Mouse (Mus musculus): Measurements from ENCODE around the gene Bicd2. TPM values are rescaled to one million over a fixed set of nuclear protein-coding genes. Genes with fewer than 3 reads are reported as not detected.
"Not testable (repeated sequence)": the region's sequence is repeated elsewhere in the genome, so short reads cannot be mapped to it uniquely, and the experiment has no call there.

Bicd2 gene
- total and polyA plus RNA-seq, 2 experiments from 2014 or later: 24.1 to 49.3 TPM

DNA sequence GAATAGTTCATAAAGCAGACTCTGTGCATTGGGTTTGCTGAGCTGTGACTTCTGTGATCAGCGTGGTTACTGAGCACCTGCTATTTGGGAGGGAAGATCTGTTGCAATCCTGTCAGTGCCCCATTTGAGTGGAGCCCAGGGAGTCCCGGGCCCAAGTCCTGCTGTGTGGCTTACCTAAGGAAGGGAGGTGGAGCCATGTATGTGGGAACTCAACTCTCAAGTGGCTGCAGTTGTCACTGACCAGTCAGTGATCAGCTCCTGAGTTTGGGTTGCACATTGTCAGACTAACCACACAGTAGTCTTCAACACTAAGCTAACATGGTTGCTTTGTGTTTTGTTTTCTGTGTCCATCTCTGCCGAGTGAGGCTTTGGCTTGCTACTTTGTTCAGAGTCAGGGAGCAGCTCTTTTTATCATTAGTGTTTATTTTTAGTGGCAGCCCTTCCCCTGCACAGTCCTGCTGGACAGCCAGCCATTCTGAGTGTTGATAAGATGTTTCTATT lies 19.6 kb downstream of the Bicd2 start:
- WGBS: 32% methylated on average over 3 of the region's 3 CpGs
- no peak for ATAC-seq (ENCODE audit: low FRiP score)
- H3K9ac ChIP-seq (replicated peaks; ENCODE audit: low read length, poor library complexity, severe bottlenecking): no peak overlapping the region

DNA sequence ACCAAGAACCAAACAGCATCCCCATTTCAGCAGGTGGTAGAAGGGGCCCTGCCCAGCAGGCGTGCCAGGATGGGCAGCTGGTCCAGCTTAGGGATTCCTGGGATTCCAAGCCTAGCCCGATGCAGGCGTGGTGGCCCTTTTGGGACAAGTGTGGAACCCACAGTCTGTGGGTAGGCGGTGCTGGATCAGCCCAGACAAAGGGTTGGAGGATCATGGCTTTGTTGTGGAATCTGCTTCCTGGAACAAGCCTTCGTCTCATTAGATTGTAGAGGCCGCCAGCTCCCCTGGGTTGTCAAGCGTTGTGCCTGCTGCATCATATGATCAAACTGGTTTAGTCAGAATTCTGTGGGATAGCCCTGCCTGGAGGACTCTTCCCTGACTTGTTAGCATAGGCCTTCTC lies 21.0 kb downstream of the Bicd2 start:
- ATAC-seq (ENCODE audit: low FRiP score) (no peak), DNase-seq (ENCODE audit: low spot score) (no peak)
- Histone ChIP-seq H3K27ac (ENCODE audit: low read depth, low read length) (no peak overlapping the region), H3K27me3 (ENCODE audit: insufficient read depth, low read length) (no peaks in the 10 kb centered on the region), H3K36me3 (ENCODE audit: insufficient read depth, low read length) (peaks cover 3% of the 10 kb centered on the region; the same call in 1 of the 2 replicates), H3K4me1 (ENCODE audit: insufficient read depth, low read length) (0 out of 2 replicates have a peak, but pooled peaks cover 3% of the 10 kb centered on the region), H3K4me3 (ENCODE audit: low read depth, low read length) (no peak overlapping the region), H3K9me3 (ENCODE audit: low read length) (no peaks in the 10 kb centered on the region), H3K9ac (replicated peaks; ENCODE audit: low read length, poor library complexity, severe bottlenecking) (no peak overlapping the region), H3K4me2 (ENCODE audit: low read depth, low read length, poor library complexity, severe bottlenecking) (no peak overlapping the region)
- 55% methylated on average over 7 of the region's 7 CpGs for WGBS
- TF ChIP-seq CTCF (IDR thresholded peaks at IDR 0.05): no peak

More for the DNA sequence above, 19.6 kb downstream of the Bicd2 start:
- DNase-seq (ENCODE audit: low spot score): no peak
- Histone ChIP-seq H3K4me3 (ENCODE audit: low read depth, low read length) (no peak overlapping the region), H3K27me3 (ENCODE audit: insufficient read depth, low read length) (no peaks in the 10 kb centered on the region), H3K9me3 (ENCODE audit: low read length) (no peaks in the 10 kb centered on the region), H3K27ac (ENCODE audit: low read depth, low read length) (no peak overlapping the region), H3K36me3 (ENCODE audit: insufficient read depth, low read length) (peaks cover 3% of the 10 kb centered on the region; the same call in 1 of the 2 replicates), H3K4me1 (ENCODE audit: insufficient read depth, low read length) (no peaks in the 10 kb centered on the region), H3K4me2 (ENCODE audit: low read depth, low read length, poor library complexity, severe bottlenecking) (no peak overlapping the region)
- no peak for TF ChIP-seq CTCF (IDR thresholded peaks at IDR 0.05)

DNA sequence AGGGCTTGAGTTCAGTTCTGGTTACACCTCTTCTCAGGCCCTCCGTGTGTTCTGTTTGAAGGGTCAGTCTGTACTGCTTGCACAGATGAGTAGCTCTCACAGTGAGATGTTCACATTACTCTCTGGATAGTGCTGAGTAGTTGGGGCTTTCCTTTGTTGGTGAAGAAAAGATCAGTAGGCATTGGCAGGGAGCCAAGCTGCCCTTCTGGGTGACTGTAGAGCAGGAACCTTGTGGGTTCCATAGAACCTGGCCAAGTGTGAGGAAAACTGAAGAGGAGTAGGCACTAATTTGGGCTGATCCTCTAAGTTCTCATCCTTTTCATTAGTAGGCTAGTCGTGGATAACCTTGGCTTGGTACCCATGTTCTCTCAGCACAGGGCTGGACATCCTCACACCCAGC lies 21.4 kb downstream of the Bicd2 start:
- ATAC-seq (ENCODE audit: low FRiP score): no peak
- H3K27me3 ChIP-seq (ENCODE audit: insufficient read depth, low read length): no peaks in the 10 kb centered on the region
- DNase-seq (ENCODE audit: low spot score): no peak
- H3K36me3 ChIP-seq (ENCODE audit: insufficient read depth, low read length): peaks cover 3% of the 10 kb centered on the region; the same call in 1 of the 2 replicates
- 0 out of 2 replicates have a peak, but pooled peaks cover 3% of the 10 kb centered on the region for H3K4me1 ChIP-seq (ENCODE audit: insufficient read depth, low read length)
- no peaks in the 10 kb centered on the region for H3K9me3 ChIP-seq (ENCODE audit: low read length)
- WGBS: 60% methylated on average over 2 of the region's 2 CpGs
- H3K4me2 ChIP-seq (ENCODE audit: low read depth, low read length, poor library complexity, severe bottlenecking): no peak overlapping the region
- H3K4me3 ChIP-seq (ENCODE audit: low read depth, low read length): no peak overlapping the region
- H3K9ac ChIP-seq (replicated peaks; ENCODE audit: low read length, poor library complexity, severe bottlenecking): no peak overlapping the region
- H3K27ac ChIP-seq (ENCODE audit: low read depth, low read length): no peak overlapping the region
- no peak for TF ChIP-seq CTCF (IDR thresholded peaks at IDR 0.05)

DNA sequence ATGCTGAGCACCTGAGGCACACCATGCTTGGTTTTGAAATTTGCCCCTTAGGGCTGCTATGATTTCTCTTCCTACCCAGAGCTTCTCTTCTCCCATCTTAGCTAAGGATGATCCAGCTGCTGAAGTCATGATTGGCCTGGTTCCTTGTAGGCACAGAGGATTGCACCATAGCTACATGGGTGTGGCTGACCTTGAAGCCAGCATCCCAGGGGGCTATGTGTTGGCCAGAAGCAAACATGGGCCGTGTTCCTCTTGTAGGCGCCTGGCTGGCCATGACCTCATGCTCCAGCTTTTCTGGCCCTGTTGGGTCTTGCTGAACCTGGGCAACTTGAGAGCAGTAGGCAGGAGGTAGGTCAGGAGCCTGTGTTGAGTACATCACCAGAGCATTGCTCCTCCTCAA lies 23.3 kb downstream of the Bicd2 start:
- Histone ChIP-seq H3K4me1 (ENCODE audit: insufficient read depth, low read length) (0 out of 2 replicates have a peak, but pooled peaks cover 3% of the 10 kb centered on the region), H3K9ac (replicated peaks; ENCODE audit: low read length, poor library complexity, severe bottlenecking) (no peak overlapping the region), H3K27me3 (ENCODE audit: insufficient read depth, low read length) (no peaks in the 10 kb centered on the region), H3K4me3 (ENCODE audit: low read depth, low read length) (no peak overlapping the region), H3K36me3 (ENCODE audit: insufficient read depth, low read length) (peaks cover 5% of the 10 kb centered on the region), H3K27ac (ENCODE audit: low read depth, low read length) (no peak overlapping the region), H3K9me3 (ENCODE audit: low read length) (no peaks in the 10 kb centered on the region), H3K4me2 (ENCODE audit: low read depth, low read length, poor library complexity, severe bottlenecking) (no peak overlapping the region)
- no peak for ATAC-seq (ENCODE audit: low FRiP score)
- no peak for DNase-seq (ENCODE audit: low spot score)
- TF ChIP-seq CTCF (IDR thresholded peaks at IDR 0.05): no peak
- WGBS: 75% methylated on average over 2 of the region's 2 CpGs

DNA sequence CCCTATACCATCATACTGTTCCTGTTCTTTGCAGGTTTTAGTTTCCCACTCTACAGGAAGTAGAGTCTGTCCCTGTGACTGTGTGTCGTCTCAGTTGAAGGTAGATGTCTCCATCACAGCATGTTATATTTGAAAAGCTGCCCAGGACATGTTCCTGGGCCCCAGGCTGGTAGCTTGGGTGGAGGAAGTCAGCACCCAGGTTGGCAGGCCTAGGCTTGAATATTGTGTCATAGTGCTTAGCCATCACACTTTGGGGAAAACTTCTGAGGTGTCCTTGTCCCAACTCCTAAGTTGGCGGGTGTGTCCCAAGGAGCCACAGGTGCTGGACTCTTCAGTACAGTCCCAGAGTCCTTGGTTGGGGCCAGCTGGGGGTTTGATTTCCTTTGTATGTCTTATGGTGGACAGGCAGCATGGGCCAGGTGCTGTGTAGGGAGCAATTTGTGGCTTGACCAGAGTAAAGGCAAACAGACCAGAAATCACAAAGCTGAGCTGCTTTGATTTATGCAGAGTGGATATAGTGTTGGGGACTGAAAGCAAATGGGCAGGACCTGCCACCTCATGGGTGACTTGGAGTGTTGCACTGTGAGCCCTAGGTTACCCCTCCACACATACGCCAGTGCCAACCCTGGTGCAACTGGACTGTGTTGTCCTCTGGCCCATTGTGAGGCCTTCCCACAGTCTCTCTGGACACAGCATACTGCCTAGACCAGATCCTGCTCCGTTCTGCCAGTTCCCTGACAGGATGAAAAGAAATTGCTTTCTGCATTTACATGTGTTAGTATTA lies 26.5 kb downstream of the Bicd2 start:
- peak; percentile 22 for DNase-seq (ENCODE audit: low spot score)
- Histone ChIP-seq H3K27me3 (ENCODE audit: insufficient read depth, low read length) (no peaks in the 10 kb centered on the region), H3K4me1 (ENCODE audit: insufficient read depth, low read length) (0 out of 2 replicates have a peak, but pooled peaks cover 3% of the 10 kb centered on the region), H3K36me3 (ENCODE audit: insufficient read depth, low read length) (peaks cover 23% of the 10 kb centered on the region), H3K4me3 (ENCODE audit: low read depth, low read length) (no peak overlapping the region), H3K9ac (replicated peaks; ENCODE audit: low read length, poor library complexity, severe bottlenecking) (no peak overlapping the region), H3K9me3 (ENCODE audit: low read length) (no peaks in the 10 kb centered on the region), H3K4me2 (ENCODE audit: low read depth, low read length, poor library complexity, severe bottlenecking) (no peak overlapping the region), H3K27ac (ENCODE audit: low read depth, low read length) (no peak overlapping the region)
- peak; percentile 12; the same call in 1 of the 2 replicates for TF ChIP-seq CTCF (IDR thresholded peaks at IDR 0.05)
- WGBS: 77% methylated on average over 4 of the region's 4 CpGs
- ATAC-seq (ENCODE audit: low FRiP score): no peak

DNA sequence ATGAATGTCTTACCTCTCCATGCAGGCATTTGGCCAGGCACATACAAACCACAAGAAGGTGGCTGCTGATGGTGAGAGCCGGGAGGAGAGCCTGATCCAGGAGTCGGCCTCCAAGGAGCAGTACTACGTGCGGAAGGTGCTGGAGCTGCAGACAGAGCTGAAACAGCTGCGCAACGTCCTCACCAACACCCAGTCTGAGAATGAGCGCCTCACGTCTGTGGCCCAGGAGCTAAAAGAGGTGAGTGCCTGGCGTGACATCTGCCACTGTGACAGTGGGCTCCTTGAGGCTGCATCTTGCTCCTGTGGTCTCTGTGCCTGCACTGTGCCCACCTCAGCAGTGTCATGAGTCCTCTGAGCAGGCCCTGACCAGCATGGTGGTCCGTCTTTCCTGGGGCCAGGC lies 28.0 kb downstream of the Bicd2 start:
- no peak for TF ChIP-seq CTCF (IDR thresholded peaks at IDR 0.05)
- no peaks in the 10 kb centered on the region for H3K27me3 ChIP-seq (ENCODE audit: insufficient read depth, low read length)
- no peak overlapping the region for H3K4me2 ChIP-seq (ENCODE audit: low read depth, low read length, poor library complexity, severe bottlenecking)
- no peak overlapping the region for H3K27ac ChIP-seq (ENCODE audit: low read depth, low read length)
- DNase-seq (ENCODE audit: low spot score): no peak
- no peaks in the 10 kb centered on the region for H3K9me3 ChIP-seq (ENCODE audit: low read length)
- 0 out of 2 replicates have a peak, but pooled peaks cover 3% of the 10 kb centered on the region for H3K4me1 ChIP-seq (ENCODE audit: insufficient read depth, low read length)
- no peak for ATAC-seq (ENCODE audit: low FRiP score)
- H3K4me3 ChIP-seq (ENCODE audit: low read depth, low read length): no peak overlapping the region
- H3K36me3 ChIP-seq (ENCODE audit: insufficient read depth, low read length): peaks cover 26% of the 10 kb centered on the region
- 94% methylated on average over 10 of the region's 10 CpGs for WGBS
- no peak overlapping the region for H3K9ac ChIP-seq (replicated peaks; ENCODE audit: low read length, poor library complexity, severe bottlenecking)

DNA sequence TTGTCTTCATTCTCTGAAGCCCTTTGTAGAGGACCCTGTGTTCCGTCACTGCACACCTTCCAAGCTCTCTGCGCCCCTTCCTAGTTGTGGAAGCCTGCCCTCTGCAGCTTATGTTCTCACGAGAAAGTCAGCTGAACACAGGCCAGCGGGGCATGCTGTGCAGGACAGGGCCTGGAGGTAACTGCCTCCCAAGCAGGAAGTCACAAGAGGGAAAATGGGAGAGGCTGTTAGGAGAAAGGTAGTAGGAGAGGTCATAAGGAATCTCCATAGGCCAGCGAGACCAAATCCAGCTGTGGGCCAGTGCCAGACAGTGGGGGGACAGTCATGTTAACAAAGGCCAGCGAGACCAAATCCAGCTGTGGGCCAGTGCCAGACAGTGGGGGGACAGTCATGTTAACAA lies 28.8 kb downstream of the Bicd2 start:
- H3K4me2 ChIP-seq (ENCODE audit: low read depth, low read length, poor library complexity, severe bottlenecking); H3K9ac ChIP-seq (replicated peaks; ENCODE audit: low read length, poor library complexity, severe bottlenecking); H3K27me3 ChIP-seq (ENCODE audit: insufficient read depth, low read length); ATAC-seq (ENCODE audit: low FRiP score); H3K4me3 ChIP-seq (ENCODE audit: low read depth, low read length); H3K9me3 ChIP-seq (ENCODE audit: low read length); DNase-seq (ENCODE audit: low spot score); H3K27ac ChIP-seq (ENCODE audit: low read depth, low read length); H3K4me1 ChIP-seq (ENCODE audit: insufficient read depth, low read length): not testable (repeated sequence)
- H3K36me3 ChIP-seq (ENCODE audit: insufficient read depth, low read length): peaks cover 31% of the 10 kb centered on the region
- WGBS: 88% methylated on average over 6 of the region's 6 CpGs

DNA sequence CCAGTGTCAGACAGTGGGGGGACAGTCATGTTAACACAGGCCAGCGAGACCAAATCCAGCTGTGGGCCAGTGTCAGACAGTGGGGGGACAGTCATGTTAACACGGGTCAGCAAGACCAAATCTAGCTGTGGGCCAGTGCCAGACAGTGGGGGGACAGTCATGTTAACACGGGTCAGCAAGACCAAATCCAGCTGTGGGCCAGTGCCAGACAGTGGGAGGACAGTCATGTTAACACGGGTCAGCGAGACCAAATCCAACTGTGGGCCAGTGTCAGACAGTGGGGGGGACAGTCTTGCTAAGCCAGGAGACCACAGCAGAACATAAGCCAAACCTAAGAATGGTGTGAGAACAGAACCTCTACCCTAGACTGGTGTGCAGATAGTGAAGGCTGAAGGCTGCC lies 29.5 kb downstream of the Bicd2 start:
- H3K4me1 ChIP-seq (ENCODE audit: insufficient read depth, low read length); DNase-seq (ENCODE audit: low spot score); H3K4me3 ChIP-seq (ENCODE audit: low read depth, low read length); H3K27me3 ChIP-seq (ENCODE audit: insufficient read depth, low read length); H3K9ac ChIP-seq (replicated peaks; ENCODE audit: low read length, poor library complexity, severe bottlenecking); H3K27ac ChIP-seq (ENCODE audit: low read depth, low read length); H3K9me3 ChIP-seq (ENCODE audit: low read length); ATAC-seq (ENCODE audit: low FRiP score); H3K4me2 ChIP-seq (ENCODE audit: low read depth, low read length, poor library complexity, severe bottlenecking): not testable (repeated sequence)
- peaks cover 34% of the 10 kb centered on the region for H3K36me3 ChIP-seq (ENCODE audit: insufficient read depth, low read length)
- WGBS: 84% methylated on average over 5 of the region's 5 CpGs
